Mouse (Mus musculus) hindbrain, embryonic 13.5 days (tissue): ENCODE measurements at regions not wholly inside any gene's neighbourhood (a gene's known extent, or its start where the extent isn't known, plus 50 kb on each side); places are given as distances from the start of the nearest gene placed in this dataset.
"Not testable (repeated sequence)": the region's sequence is repeated elsewhere in the genome, so short reads cannot be mapped to it uniquely, and the experiment has no call there.

ENCODE experiments used
- ATAC-seq: fragments of 200-750 bp; cut with Nextera tagmentation; 2 replicates; pipeline ENCODE4 v1.8.0; 2017; ENCODE audit warnings: moderate TSS enrichment; ENCODE audit not compliant: low FRiP score
- H3K27ac ChIP-seq: fragments of 300-500 bp; sonication (generic); 2 replicates; pipeline ENCODE4 v1.5.1; 2015; ENCODE audit warnings: inconsistent platforms, mild to moderate bottlenecking, moderate library complexity
- H3K27me3 ChIP-seq: fragments of 300-500 bp; sonication (generic); 2 replicates; pipeline ENCODE4 v1.6.1; 2015; ENCODE audit warnings: mild to moderate bottlenecking, inconsistent platforms
- H3K36me3 ChIP-seq: fragments of 300-500 bp; sonication (generic); 2 replicates; pipeline ENCODE4 v1.6.1; 2015; ENCODE audit warnings: mild to moderate bottlenecking, inconsistent platforms
- H3K4me1 ChIP-seq: fragments of 300-500 bp; sonication (generic); replicated peaks from 2 replicates; pipeline ENCODE4 v1.6.1; 2015; ENCODE audit warnings: inconsistent platforms
- H3K4me2 ChIP-seq: fragments of 300-500 bp; sonication (generic); 2 replicates; pipeline ENCODE4 v1.6.1; 2015; ENCODE audit warnings: inconsistent platforms, mild to moderate bottlenecking, moderate library complexity
- H3K4me3 ChIP-seq: fragments of 300-500 bp; sonication (generic); 2 replicates; pipeline ENCODE4 v1.5.1; 2015; ENCODE audit warnings: mild to moderate bottlenecking, inconsistent platforms
- H3K9ac ChIP-seq: fragments of 300-500 bp; sonication (generic); 2 replicates; pipeline ENCODE4 v1.6.1; 2015; ENCODE audit warnings: mild to moderate bottlenecking, inconsistent platforms
- H3K9me3 ChIP-seq: fragments of 300-500 bp; sonication (generic); 2 replicates; pipeline ENCODE4 v1.6.1; 2016; ENCODE audit warnings: inconsistent platforms
- WGBS: fragments of 180-500 bp; shearing (Covaris S2); methylation state at CpG from one replicate; pipeline ENCODE4 v1.1.7; 2015; 5-methylcytosine and 5-hydroxymethylcytosine counted together

DNA sequence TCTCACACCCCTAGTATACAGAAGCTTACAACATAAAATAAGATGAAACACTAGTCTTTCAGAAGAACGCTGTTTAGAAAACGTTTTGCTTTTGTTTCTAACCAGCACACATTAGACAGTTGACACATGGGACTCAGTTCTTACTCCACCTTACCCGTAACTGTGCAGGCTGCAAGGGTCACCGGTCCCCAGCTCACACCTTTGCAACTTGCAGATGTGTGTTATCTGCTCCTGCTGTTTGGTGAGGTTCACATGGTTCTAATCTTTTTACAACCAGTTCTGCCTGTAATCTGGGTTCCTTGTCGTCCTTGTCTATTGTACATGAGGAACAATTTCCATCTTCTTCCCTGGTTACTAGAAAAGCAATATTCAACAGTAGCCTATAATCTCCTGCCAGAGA, 135.1 kb upstream of the Cdk6 start:
- not testable (repeated sequence) for ATAC-seq
- 86% methylated on average over 5 of the region's 5 CpGs for whole genome bisulfite sequencing

GRCm38 (mm10) chr5:3208293-3208692, 133.0 kb upstream of the Cdk6 start:
- not testable (repeated sequence) for H3K4me3 ChIP-seq, H3K36me3 ChIP-seq, H3K27ac ChIP-seq, H3K9ac ChIP-seq, H3K27me3 ChIP-seq, H3K4me1 ChIP-seq, ATAC-seq, H3K9me3 ChIP-seq, H3K4me2 ChIP-seq
- 85% methylated on average over 4 of the region's 4 CpGs for WGBS

More for the DNA sequence above, 135.1 kb upstream of the Cdk6 start:
- not testable (repeated sequence) for H3K9me3 ChIP-seq, H3K27ac ChIP-seq, H3K4me3 ChIP-seq, H3K4me2 ChIP-seq, H3K9ac ChIP-seq, H3K4me1 ChIP-seq, H3K27me3 ChIP-seq, H3K36me3 ChIP-seq

DNA sequence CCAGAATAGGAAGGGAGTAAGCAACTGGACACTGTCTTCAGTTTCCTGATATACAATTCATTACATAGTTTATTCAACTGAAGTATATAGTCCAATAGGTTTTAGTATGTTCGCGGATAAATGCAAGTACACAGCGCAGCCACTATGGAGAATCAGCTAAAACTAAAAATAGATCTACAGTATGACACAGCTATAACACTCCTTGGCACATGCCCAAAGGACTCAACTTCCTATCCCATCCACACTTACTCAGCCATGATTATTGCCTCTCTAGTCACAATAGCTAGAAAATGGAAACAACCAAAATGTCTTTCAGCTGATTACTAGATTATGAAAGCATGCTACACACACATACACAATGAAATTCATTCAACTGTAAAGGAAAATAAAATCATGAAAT, 130.0 kb upstream of the Cdk6 start:
- Histone ChIP-seq H3K9ac (no peak overlapping the region), H3K9me3 (no peaks in the 10 kb centered on the region), H3K4me1 (no peaks in the 10 kb centered on the region), H3K4me3 (no peak overlapping the region), H3K27me3 (no peaks in the 10 kb centered on the region), H3K4me2 (no peak overlapping the region), H3K36me3 (no peaks in the 10 kb centered on the region), H3K27ac (no peak overlapping the region)
- WGBS: 100% methylated on average over 3 of the region's 3 CpGs
- no peak for ATAC-seq

DNA sequence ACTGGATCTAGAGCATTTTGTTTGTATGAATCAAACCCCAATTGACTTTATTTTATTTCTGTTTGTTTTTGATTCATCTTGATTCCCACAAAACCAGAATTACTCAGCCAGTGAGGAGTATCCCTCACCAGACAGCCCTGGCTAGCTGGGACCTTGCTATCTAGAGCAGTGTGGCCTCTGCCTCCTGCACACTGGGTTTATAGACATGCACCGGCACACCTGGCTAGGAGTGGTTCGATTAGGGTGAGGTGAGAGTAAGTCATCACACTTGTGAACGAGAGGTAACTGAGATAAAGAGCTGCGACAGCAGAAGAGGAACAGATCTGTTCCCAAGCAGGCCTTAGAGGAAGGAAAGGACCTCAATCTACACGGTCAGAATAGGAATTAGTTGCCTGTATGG, 125.2 kb upstream of the Cdk6 start:
- H3K27ac ChIP-seq: no peak overlapping the region
- no peaks in the 10 kb centered on the region for H3K9me3 ChIP-seq
- no peaks in the 10 kb centered on the region for H3K4me1 ChIP-seq
- ATAC-seq: no peak
- H3K27me3 ChIP-seq: no peaks in the 10 kb centered on the region
- H3K4me3 ChIP-seq: no peak overlapping the region
- no peaks in the 10 kb centered on the region for H3K36me3 ChIP-seq
- H3K9ac ChIP-seq: no peak overlapping the region
- H3K4me2 ChIP-seq: no peak overlapping the region
- WGBS: 89% methylated on average over 5 of the region's 5 CpGs

DNA sequence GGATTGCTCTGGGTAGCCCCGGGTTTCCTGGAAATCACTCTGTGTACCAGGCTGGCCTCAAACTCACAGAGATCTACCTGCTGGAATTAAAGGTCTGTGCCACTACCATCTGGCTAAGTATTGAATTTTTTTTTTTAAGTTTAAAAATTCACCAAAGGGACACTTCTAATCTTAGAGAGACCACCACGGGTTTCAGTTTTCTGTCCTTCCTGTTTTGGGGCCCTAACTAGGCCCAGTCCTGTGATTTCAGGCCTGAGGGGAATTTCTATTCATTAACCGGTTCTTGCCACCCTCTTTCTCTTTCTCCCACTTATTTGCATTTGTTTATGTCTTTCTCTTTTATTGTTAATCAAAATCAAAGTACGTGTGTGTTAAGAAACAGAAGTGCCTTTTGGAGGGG, 122.1 kb upstream of the Cdk6 start:
- 35% methylated on average over 4 of the region's 4 CpGs for WGBS
- Histone ChIP-seq H3K36me3 (no peaks in the 10 kb centered on the region), H3K4me3 (no peak overlapping the region), H3K9ac (no peak overlapping the region), H3K4me2 (no peak overlapping the region), H3K4me1 (no peaks in the 10 kb centered on the region), H3K9me3 (no peaks in the 10 kb centered on the region), H3K27ac (no peak overlapping the region), H3K27me3 (no peaks in the 10 kb centered on the region)
- no peak for ATAC-seq

- no peak overlapping the region for H3K27ac ChIP-seq
- H3K9me3 ChIP-seq: no peaks in the 10 kb centered on the region
- no peaks in the 10 kb centered on the region for H3K36me3 ChIP-seq
- no peak for ATAC-seq
- no peaks in the 10 kb centered on the region for H3K27me3 ChIP-seq
- WGBS: 79% methylated on average over 3 of the region's 3 CpGs
- no peak overlapping the region for H3K4me3 ChIP-seq
- H3K4me2 ChIP-seq: no peak overlapping the region
- no peaks in the 10 kb centered on the region for H3K4me1 ChIP-seq
- H3K9ac ChIP-seq: no peak overlapping the region
These were observed 121.5 kb upstream of the Cdk6 start for GRCm38 (mm10) chr5:3219770-3220169.

DNA sequence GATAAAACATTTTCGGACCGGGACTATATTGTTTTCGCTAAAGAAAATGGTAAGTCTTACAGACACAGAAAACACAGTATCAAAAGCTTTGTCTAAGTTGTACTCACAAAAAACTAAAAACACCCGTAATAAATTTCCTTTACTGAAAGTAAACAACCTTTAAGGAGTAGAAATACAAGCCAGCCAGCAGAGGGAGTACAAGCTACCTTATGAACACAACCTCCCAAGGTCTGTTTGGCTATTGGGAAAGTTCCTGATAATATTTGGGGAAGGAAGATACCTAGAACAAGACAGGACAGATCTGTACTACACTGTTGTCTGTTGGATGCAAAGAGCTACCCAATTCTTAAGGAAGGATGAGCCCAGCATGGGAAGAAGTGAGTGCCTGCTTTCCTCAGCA, 117.5 kb upstream of the Cdk6 start:
- not testable (repeated sequence) for H3K9me3 ChIP-seq, H3K27ac ChIP-seq, H3K4me2 ChIP-seq, H3K36me3 ChIP-seq, ATAC-seq, H3K4me1 ChIP-seq, H3K9ac ChIP-seq, H3K27me3 ChIP-seq, H3K4me3 ChIP-seq
- WGBS: 88% methylated on average over 4 of the region's 4 CpGs

- peak overlapping the region; percentile 34; the same call in 1 of the 2 replicates for H3K4me2 ChIP-seq
These were observed 116.8 kb upstream of the Cdk6 start for GRCm38 (mm10) chr5:3224392-3225054.

DNA sequence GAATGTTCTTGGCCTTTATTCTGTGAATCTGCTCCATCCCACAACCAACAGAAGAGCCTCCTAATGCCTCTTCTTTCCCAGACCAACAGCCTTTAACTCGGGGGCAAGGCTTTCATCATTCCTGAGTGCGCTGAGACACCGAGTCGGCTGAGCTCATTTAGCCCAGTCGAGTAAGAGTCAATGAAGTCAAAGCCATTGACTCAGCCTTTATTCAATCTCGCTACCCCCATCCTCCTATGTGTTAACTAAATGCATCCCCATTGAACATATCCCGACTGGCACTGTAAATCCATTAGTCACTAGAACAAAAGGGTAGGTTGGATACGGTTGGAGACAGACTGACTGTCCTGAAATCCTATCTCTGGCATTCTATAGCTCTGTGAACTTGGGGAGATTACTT, 115.9 kb upstream of the Cdk6 start:
- H3K4me3 ChIP-seq: 0 out of 2 replicates have a peak overlapping the region, but pooled peaks have one; percentile 5
- H3K4me1 ChIP-seq, H3K9me3 ChIP-seq, H3K36me3 ChIP-seq, H3K27ac ChIP-seq, H3K9ac ChIP-seq, H3K27me3 ChIP-seq: not testable (repeated sequence)
- peak overlapping the region; percentile 34; the same call in 1 of the 2 replicates for H3K4me2 ChIP-seq
- WGBS: 28% methylated on average over 8 of the region's 8 CpGs
- 0 out of 2 replicates have a peak, but pooled peaks have one; percentile 39 for ATAC-seq

More at GRCm38 (mm10) chr5:3224392-3225054, 116.8 kb upstream of the Cdk6 start:
- H3K9me3 ChIP-seq, H3K9ac ChIP-seq, H3K4me3 ChIP-seq, H3K36me3 ChIP-seq, H3K4me1 ChIP-seq, H3K27ac ChIP-seq, H3K27me3 ChIP-seq: not testable (repeated sequence)
- ATAC-seq: peak; percentile 77
- 24% methylated on average over 14 of the region's 14 CpGs for WGBS

- H3K9ac ChIP-seq, H3K27me3 ChIP-seq, H3K9me3 ChIP-seq, H3K36me3 ChIP-seq, H3K27ac ChIP-seq, H3K4me3 ChIP-seq, H3K4me1 ChIP-seq, ATAC-seq, H3K4me2 ChIP-seq: not testable (repeated sequence)
- WGBS: 87% methylated on average over 2 of the region's 2 CpGs
These were observed 97.2 kb upstream of the Cdk6 start for GRCm38 (mm10) chr5:3244067-3244466.

DNA sequence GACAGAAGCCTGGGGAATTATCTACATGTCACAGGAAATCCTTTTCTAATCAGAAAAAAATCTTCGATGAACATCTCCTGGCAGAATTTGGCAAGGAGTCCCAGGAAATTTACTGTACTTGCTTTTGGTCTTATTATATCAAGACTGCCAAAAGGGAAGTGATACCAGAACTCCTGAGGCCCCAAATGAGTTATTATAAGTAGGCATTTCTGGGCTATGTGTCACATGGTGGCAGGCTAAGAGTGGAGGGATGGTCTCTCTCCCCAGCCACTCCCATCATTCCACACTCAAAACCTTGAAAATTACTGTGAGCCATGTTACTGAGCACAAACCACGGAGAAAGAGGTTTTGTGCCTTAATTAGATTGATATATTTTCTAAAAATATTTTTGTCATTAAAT, 94.0 kb upstream of the Cdk6 start:
- Histone ChIP-seq H3K4me2 (no peak overlapping the region), H3K36me3 (no peaks in the 10 kb centered on the region), H3K9ac (no peak overlapping the region), H3K4me3 (no peak overlapping the region), H3K27me3 (no peaks in the 10 kb centered on the region), H3K9me3 (no peaks in the 10 kb centered on the region), H3K27ac (no peak overlapping the region), H3K4me1 (no peaks in the 10 kb centered on the region)
- WGBS: 81% methylated on average over 2 of the region's 2 CpGs
- ATAC-seq: no peak

GRCm38 (mm10) chr5:3250273-3250672, 91.0 kb upstream of the Cdk6 start:
- H3K4me2 ChIP-seq: no peak overlapping the region
- H3K4me3 ChIP-seq: no peak overlapping the region
- no peaks in the 10 kb centered on the region for H3K9me3 ChIP-seq
- no peak overlapping the region for H3K9ac ChIP-seq
- WGBS: 88% methylated on average over 2 of the region's 2 CpGs
- no peak overlapping the region for H3K27ac ChIP-seq
- no peak for ATAC-seq
- no peaks in the 10 kb centered on the region for H3K4me1 ChIP-seq
- H3K27me3 ChIP-seq: no peaks in the 10 kb centered on the region
- no peaks in the 10 kb centered on the region for H3K36me3 ChIP-seq

GRCm38 (mm10) chr5:3260289-3260688, 81.0 kb upstream of the Cdk6 start:
- H3K27ac ChIP-seq: no peak overlapping the region
- WGBS: 87% methylated on average over 1 of the region's 1 CpGs

More at GRCm38 (mm10) chr5:3260289-3260688, 81.0 kb upstream of the Cdk6 start:
- no peak overlapping the region for H3K4me2 ChIP-seq
- H3K4me3 ChIP-seq: no peak overlapping the region
- ATAC-seq: no peak
- no peak overlapping the region for H3K9ac ChIP-seq
- no peaks in the 10 kb centered on the region for H3K36me3 ChIP-seq
- no peaks in the 10 kb centered on the region for H3K9me3 ChIP-seq
- H3K4me1 ChIP-seq: no peaks in the 10 kb centered on the region
- no peaks in the 10 kb centered on the region for H3K27me3 ChIP-seq
